Mouse (Mus musculus): Measurements from ENCODE around the gene Ehd2. TPM values are rescaled to one million over a fixed set of nuclear protein-coding genes. Genes with fewer than 3 reads are reported as not detected.

The Ehd2 gene
- polyA plus RNA-seq, 1 experiment from 2014 or later: 10.1 TPM

- Histone ChIP-seq H3K4me3 (no peak overlapping the region), H3K27ac (no peak overlapping the region), H3K27me3 (ENCODE audit: poor library complexity, severe bottlenecking) (no peaks in the 10 kb centered on the region), H3K4me1 (peaks cover 12% of the 10 kb centered on the region), H3K9me3 (peaks cover 5% of the 10 kb centered on the region; the same call in 1 of the 2 replicates), H3K36me3 (replicated peaks) (peaks cover 60% of the 10 kb centered on the region)
- WGBS: 95% methylated on average over 1 of the region's 1 CpGs
- no peak for DNase-seq (ENCODE audit: extremely low spot score, low spot score)
These were observed 34.3 kb upstream of the Ehd2 start for GRCm38 (mm10) chr7:16001691-16002090.

GRCm38 (mm10) chr7:15993789-15994188 lies 26.4 kb upstream of the Ehd2 start:
- Histone ChIP-seq H3K27me3 (ENCODE audit: poor library complexity, severe bottlenecking) (no peaks in the 10 kb centered on the region), H3K4me1 (no peaks in the 10 kb centered on the region), H3K4me3 (no peak overlapping the region), H3K36me3 (replicated peaks) (peaks cover 94% of the 10 kb centered on the region), H3K27ac (no peak overlapping the region), H3K9me3 (no peaks in the 10 kb centered on the region)
- DNase-seq (ENCODE audit: extremely low spot score, low spot score): no peak
- 90% methylated on average over 4 of the region's 4 CpGs for WGBS

GRCm38 (mm10) chr7:15993152-15993551 lies 25.8 kb upstream of the Ehd2 start:
- peaks cover 98% of the 10 kb centered on the region for H3K36me3 ChIP-seq (replicated peaks)
- no peak overlapping the region for H3K4me3 ChIP-seq
- no peak overlapping the region for H3K27ac ChIP-seq
- no peaks in the 10 kb centered on the region for H3K4me1 ChIP-seq
- H3K27me3 ChIP-seq (ENCODE audit: poor library complexity, severe bottlenecking): no peaks in the 10 kb centered on the region
- no peak for DNase-seq (ENCODE audit: extremely low spot score, low spot score)
- 90% methylated on average over 3 of the region's 3 CpGs for WGBS
- no peaks in the 10 kb centered on the region for H3K9me3 ChIP-seq

GRCm38 (mm10) chr7:15991764-15992163 lies 24.4 kb upstream of the Ehd2 start:
- Histone ChIP-seq H3K36me3 (replicated peaks) (peaks cover 98% of the 10 kb centered on the region), H3K4me3 (no peak overlapping the region), H3K27me3 (ENCODE audit: poor library complexity, severe bottlenecking) (no peaks in the 10 kb centered on the region), H3K4me1 (no peaks in the 10 kb centered on the region), H3K27ac (no peak overlapping the region), H3K9me3 (no peaks in the 10 kb centered on the region)
- WGBS: 90% methylated on average over 3 of the region's 3 CpGs
- DNase-seq (ENCODE audit: extremely low spot score, low spot score): no peak

GRCm38 (mm10) chr7:15987661-15988356 lies 20.4 kb upstream of the Ehd2 start:
- no peak overlapping the region for H3K27ac ChIP-seq
- H3K4me3 ChIP-seq: no peak overlapping the region
- no peaks in the 10 kb centered on the region for H3K9me3 ChIP-seq
- 0 out of 2 replicates have a peak, but pooled peaks cover 3% of the 10 kb centered on the region for H3K4me1 ChIP-seq
- WGBS: 94% methylated on average over 16 of the region's 16 CpGs
- H3K27me3 ChIP-seq (ENCODE audit: poor library complexity, severe bottlenecking): no peaks in the 10 kb centered on the region
- peaks cover 89% of the 10 kb centered on the region for H3K36me3 ChIP-seq (replicated peaks)
- no peak for DNase-seq (ENCODE audit: extremely low spot score, low spot score)

GRCm38 (mm10) chr7:15982729-15983407 lies 15.5 kb upstream of the Ehd2 start:
- Histone ChIP-seq H3K9me3 (peaks cover 9% of the 10 kb centered on the region), H3K27ac (no peak overlapping the region), H3K4me3 (no peak overlapping the region), H3K36me3 (replicated peaks) (peaks cover 91% of the 10 kb centered on the region), H3K4me1 (0 out of 2 replicates have a peak, but pooled peaks cover 3% of the 10 kb centered on the region), H3K27me3 (ENCODE audit: poor library complexity, severe bottlenecking) (no peaks in the 10 kb centered on the region)
- WGBS: 50% methylated on average over 4 of the region's 4 CpGs
- no peak for DNase-seq (ENCODE audit: extremely low spot score, low spot score)

GRCm38 (mm10) chr7:15981538-15981937 lies 14.2 kb upstream of the Ehd2 start:
- H3K27ac ChIP-seq: no peak overlapping the region
- 0 out of 2 replicates have a peak, but pooled peaks cover 3% of the 10 kb centered on the region for H3K4me1 ChIP-seq
- H3K4me3 ChIP-seq: no peak overlapping the region
- peaks cover 91% of the 10 kb centered on the region for H3K36me3 ChIP-seq (replicated peaks)
- DNase-seq (ENCODE audit: extremely low spot score, low spot score): no peak
- WGBS: 92% methylated on average over 4 of the region's 4 CpGs
- H3K27me3 ChIP-seq (ENCODE audit: poor library complexity, severe bottlenecking): no peaks in the 10 kb centered on the region
- peaks cover 9% of the 10 kb centered on the region for H3K9me3 ChIP-seq

- WGBS: 91% methylated on average over 8 of the region's 8 CpGs
- H3K4me3 ChIP-seq: no peak overlapping the region
- no peak for DNase-seq (ENCODE audit: extremely low spot score, low spot score)
- no peaks in the 10 kb centered on the region for H3K4me1 ChIP-seq
- no peaks in the 10 kb centered on the region for H3K27me3 ChIP-seq (ENCODE audit: poor library complexity, severe bottlenecking)
- no peak overlapping the region for H3K27ac ChIP-seq
- peaks cover 9% of the 10 kb centered on the region for H3K9me3 ChIP-seq
- peaks cover 88% of the 10 kb centered on the region for H3K36me3 ChIP-seq (replicated peaks)
These were observed 12.9 kb upstream of the Ehd2 start for GRCm38 (mm10) chr7:15980246-15980645.

GRCm38 (mm10) chr7:15975904-15976303 lies 8.5 kb upstream of the Ehd2 start:
- Histone ChIP-seq H3K27ac (no peak overlapping the region), H3K36me3 (replicated peaks) (peaks cover 97% of the 10 kb centered on the region), H3K9me3 (peaks cover 7% of the 10 kb centered on the region), H3K4me3 (no peak overlapping the region), H3K4me1 (no peaks in the 10 kb centered on the region), H3K27me3 (ENCODE audit: poor library complexity, severe bottlenecking) (no peaks in the 10 kb centered on the region)
- WGBS: 80% methylated on average over 4 of the region's 4 CpGs
- DNase-seq (ENCODE audit: extremely low spot score, low spot score): no peak

GRCm38 (mm10) chr7:15975451-15975850 lies 8.1 kb upstream of the Ehd2 start:
- Histone ChIP-seq H3K4me3 (no peak overlapping the region), H3K27ac (no peak overlapping the region), H3K27me3 (ENCODE audit: poor library complexity, severe bottlenecking) (no peaks in the 10 kb centered on the region), H3K9me3 (peaks cover 7% of the 10 kb centered on the region), H3K36me3 (replicated peaks) (peaks cover 97% of the 10 kb centered on the region), H3K4me1 (no peaks in the 10 kb centered on the region)
- 97% methylated on average over 10 of the region's 10 CpGs for WGBS
- DNase-seq (ENCODE audit: extremely low spot score, low spot score): no peak

- 64% methylated on average over 5 of the region's 5 CpGs for WGBS
- no peaks in the 10 kb centered on the region for H3K4me1 ChIP-seq
- no peak overlapping the region for H3K4me3 ChIP-seq
- peaks cover 97% of the 10 kb centered on the region for H3K36me3 ChIP-seq (replicated peaks)
- no peak overlapping the region for H3K27ac ChIP-seq
- DNase-seq (ENCODE audit: extremely low spot score, low spot score): peak; percentile 35
- peaks cover 7% of the 10 kb centered on the region for H3K9me3 ChIP-seq
- H3K27me3 ChIP-seq (ENCODE audit: poor library complexity, severe bottlenecking): no peaks in the 10 kb centered on the region
These were observed 7.3 kb upstream of the Ehd2 start for GRCm38 (mm10) chr7:15974712-15975111.

- DNase-seq (ENCODE audit: extremely low spot score, low spot score): no peak
- Histone ChIP-seq H3K9me3 (no peaks in the 10 kb centered on the region; the same call in 1 of the 2 replicates), H3K27me3 (ENCODE audit: poor library complexity, severe bottlenecking) (no peaks in the 10 kb centered on the region), H3K4me1 (peaks cover 4% of the 10 kb centered on the region), H3K4me3 (no peak overlapping the region), H3K27ac (no peak overlapping the region), H3K36me3 (replicated peaks) (peaks cover 73% of the 10 kb centered on the region)
- whole genome bisulfite sequencing: 60% methylated on average over 25 of the region's 25 CpGs
These were observed 4.9 kb upstream of the Ehd2 start for GRCm38 (mm10) chr7:15972247-15972646.

- DNase-seq (ENCODE audit: extremely low spot score, low spot score): no peak
- Histone ChIP-seq H3K9me3 (no peaks in the 10 kb centered on the region; the same call in 1 of the 2 replicates), H3K36me3 (replicated peaks) (peaks cover 50% of the 10 kb centered on the region), H3K27ac (no peak overlapping the region), H3K4me3 (no peak overlapping the region), H3K27me3 (ENCODE audit: poor library complexity, severe bottlenecking) (peaks cover 7% of the 10 kb centered on the region; the same call in 1 of the 2 replicates), H3K4me1 (peaks cover 8% of the 10 kb centered on the region)
- 81% methylated on average over 3 of the region's 3 CpGs for WGBS
These were observed 2.3 kb upstream of the Ehd2 start for GRCm38 (mm10) chr7:15969674-15970073.
